Mouse (Mus musculus): ENCODE measurements around the gene Olfr1028. TPM values are rescaled to one million over a fixed set of nuclear protein-coding genes. Genes with fewer than 3 reads are reported as not detected.

The Olfr1028 gene
- total RNA-seq (2021), result not detected
- long read RNA-seq, experiment 1, result 0 reads
- long read RNA-seq, experiment 2, result 0 reads

- DNase-seq, result no peak
Measured at GRCm38 (mm10) chr2:85950137-85950536, at the start of gene Olfr1028. TSS of gene Olfr1028 (plus strand) at chr2:85950437.

- no peak for DNase-seq
Measured at GRCm38 (mm10) chr2:85904952-85905351, 45.3 kb upstream of the Olfr1028 start, which contains the start of gene Olfr1024. TSS of gene Olfr1024 (minus strand) at chr2:85905052.

- no peak for DNase-seq
Measured at GRCm38 (mm10) chr2:85913197-85913596, 37.0 kb upstream of the Olfr1028 start.

GRCm38 (mm10) chr2:85914893-85915292, 35.3 kb upstream of the Olfr1028 start, which contains the start of gene Olfr1025-ps1:
TSS of gene Olfr1025-ps1 (plus strand) at chr2:85915193.
- no peak for DNase-seq

GRCm38 (mm10) chr2:85921258-85921657, 29.0 kb upstream of the Olfr1028 start, which contains the start of gene Olfr1026:
TSS of gene Olfr1026 (plus strand) at chr2:85921558.
- no peak for DNase-seq

GRCm38 (mm10) chr2:85973595-85973994, 23.4 kb downstream of the Olfr1028 start, which contains the start of gene Olfr1029:
TSS of gene Olfr1029 (plus strand) at chr2:85973895.
- no peak for DNase-seq

GRCm38 (mm10) chr2:85978976-85979375, 28.7 kb downstream of the Olfr1028 start, which contains the start of gene Olfr1030:
TSS of gene Olfr1030 (plus strand) at chr2:85979276.
- no peak for DNase-seq

GRCm38 (mm10) chr2:85990004-85990403, 39.8 kb downstream of the Olfr1028 start, which contains the start of gene Olfr1031:
TSS of gene Olfr1031 (plus strand) at chr2:85990304.
- no peak for DNase-seq

Other genes starting within 250 kb of the Olfr1028 start
- under 1 TPM in 1 of 2 experiments, not detected in 1; 0.24 TPM for gene Olfr1009, start 235.0 kb upstream of the Olfr1028 start, total RNA-seq (2021)
- gene Olfr1012, start 187.7 kb upstream of the Olfr1028 start, total RNA-seq (2021), result not detected
- gene Olfr1013, start 183.3 kb upstream of the Olfr1028 start, total RNA-seq (2021), result under 1 TPM; 0.12 to 0.15 TPM
- gene Olfr1014, start 177.7 kb upstream of the Olfr1028 start, total RNA-seq (2021), result not detected
- gene Olfr1015, start 168.4 kb upstream of the Olfr1028 start, total RNA-seq (2021), result not detected
- gene Olfr1016, start 147.9 kb upstream of the Olfr1028 start, total RNA-seq (2021), result not detected
- gene Olfr1018, start 132.0 kb upstream of the Olfr1028 start, total RNA-seq (2021), result not detected
- gene Olfr1019, start 105.0 kb upstream of the Olfr1028 start, total RNA-seq (2021), result not detected
- gene Olfr1020, start 103.4 kb upstream of the Olfr1028 start, total RNA-seq (2021), result not detected
- gene Olfr1022, start 81.8 kb upstream of the Olfr1028 start, total RNA-seq (2021), result not detected
- not detected for gene Olfr1023, start 64.8 kb upstream of the Olfr1028 start, total RNA-seq (2021)
- not detected for gene Olfr1024, start 45.4 kb upstream of the Olfr1028 start, total RNA-seq (2021)
- not detected for gene Olfr1025-ps1, start 35.2 kb upstream of the Olfr1028 start, total RNA-seq (2021)
- gene Olfr1026, start 28.9 kb upstream of the Olfr1028 start, total RNA-seq (2021), result not detected
- not detected for gene Olfr1029, start 23.5 kb downstream of the Olfr1028 start, total RNA-seq (2021)
- gene Olfr1030, start 28.8 kb downstream of the Olfr1028 start, total RNA-seq (2021), result not detected
- gene Olfr1031, start 39.9 kb downstream of the Olfr1028 start, total RNA-seq (2021), result not detected
- not detected for gene Olfr1032, start 55.1 kb downstream of the Olfr1028 start, total RNA-seq (2021)
- gene Olfr1033, start 70.2 kb downstream of the Olfr1028 start, total RNA-seq (2021), result 1 to 10 TPM; 2.8 to 3.9 TPM
- under 1 TPM; 0.12 to 0.15 TPM for gene Olfr1034, start 95.4 kb downstream of the Olfr1028 start, total RNA-seq (2021)
- gene Olfr1036, start 123.6 kb downstream of the Olfr1028 start, total RNA-seq (2021), result not detected
- gene Olfr1037, start 136.9 kb downstream of the Olfr1028 start, total RNA-seq (2021), result not detected
- not detected for gene Olfr1039, start 185.5 kb downstream of the Olfr1028 start, total RNA-seq (2021)
- gene Olfr1040, start 196.3 kb downstream of the Olfr1028 start, total RNA-seq (2021), result not detected
- not detected for gene Olfr1042, start 211.4 kb downstream of the Olfr1028 start, total RNA-seq (2021)
- not detected for gene Olfr1043, start 217.1 kb downstream of the Olfr1028 start, total RNA-seq (2021)
- not detected for gene Olfr1044, start 227.4 kb downstream of the Olfr1028 start, total RNA-seq (2021)
- not detected for gene Olfr52, start 235.2 kb downstream of the Olfr1028 start, total RNA-seq (2021)

Data from adrenal gland, postnatal 10 days (tissue).